Mouse (Mus musculus) gastrocnemius, postnatal 4 days (tissue): Measurements from ENCODE around the gene Mfsd6l. TPM values are rescaled to one million over a fixed set of nuclear protein-coding genes. Genes with fewer than 3 reads are reported as not detected.

ENCODE experiments used
- DNase-seq, 2 experiments: peaks; one replicate each; pipeline ENCODE4 v3.0.0; 2021 to 2022; ENCODE audit warnings: low spot score in 2 of 2, mixed read lengths in 2 of 2
- total RNA-seq, 2 experiments: library from RNA; stranded (reverse); gene quantifications; 2 replicates each; pipeline ENCODE4 v1.2.3; 2021

Gene Mfsd6l
- total RNA-seq, 2 experiments from 2014 or later, result 0.21 TPM; not detected in 1

DNA sequence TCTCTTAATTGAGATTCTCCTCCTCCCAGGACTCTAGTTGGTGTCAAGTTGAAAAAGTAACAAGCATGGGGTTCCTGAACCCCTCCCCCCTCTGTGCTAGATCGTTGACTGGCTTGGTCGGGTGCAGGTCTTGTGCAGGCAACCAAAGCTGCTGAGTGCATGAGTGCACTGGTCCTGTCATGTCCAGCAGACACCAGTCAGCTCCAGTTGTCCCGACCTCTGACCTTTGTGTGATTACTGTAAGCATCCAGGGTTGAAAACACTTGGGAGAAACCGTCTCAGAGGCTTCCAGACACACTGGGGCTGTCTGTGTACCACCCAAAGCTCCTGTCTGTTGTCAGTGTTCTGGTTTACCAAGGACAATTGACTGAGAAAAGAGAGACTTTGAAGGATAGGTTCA lies 5.6 kb upstream of the Mfsd6l start:
- DNase-seq, result no peak

DNA sequence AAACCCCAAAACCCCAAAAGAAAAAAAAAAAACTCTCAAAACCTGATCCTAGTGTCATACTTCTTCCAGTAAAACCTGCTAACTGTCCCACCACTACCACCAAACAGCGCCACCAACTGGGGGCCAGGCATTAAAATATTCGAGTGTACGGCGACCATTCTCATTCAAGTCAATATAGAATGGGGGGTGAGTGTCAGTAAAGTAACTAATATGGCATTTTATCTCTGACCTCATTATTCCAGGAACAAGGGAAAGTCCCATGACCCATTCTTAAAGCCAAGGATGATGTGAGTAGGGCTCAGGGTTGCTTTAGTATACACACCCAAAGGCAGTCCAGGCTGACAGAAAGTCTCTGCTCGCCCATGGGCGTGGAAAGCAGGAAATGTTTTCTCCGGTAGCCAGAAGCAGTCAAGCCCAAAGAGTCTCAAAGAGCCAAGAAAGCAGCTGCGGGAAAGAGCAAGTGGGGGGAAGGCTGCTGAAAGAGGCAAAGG lies 2.0 kb upstream of the Mfsd6l start:
- DNase-seq, result peak in 1 of 2 experiments; percentile 57

DNA sequence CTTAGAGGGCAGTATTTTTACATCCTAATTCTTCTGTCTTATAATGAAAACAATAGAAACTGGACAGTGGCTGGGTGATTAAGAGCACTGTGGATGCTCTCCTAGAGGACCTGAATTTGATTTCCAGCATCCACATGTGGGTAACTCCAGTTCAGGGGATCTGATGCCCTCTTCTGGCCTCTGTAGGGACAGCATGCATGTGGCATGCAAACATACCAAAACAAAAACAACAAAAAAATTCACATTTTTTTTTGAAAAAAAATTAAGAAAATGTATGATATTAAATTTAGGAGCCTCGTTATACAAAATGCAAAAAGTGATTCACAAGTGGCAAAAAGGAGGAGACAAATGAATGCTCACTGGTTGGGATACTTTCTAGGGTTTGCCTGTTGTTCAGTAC lies 3.6 kb downstream of the Mfsd6l start:
- DNase-seq, result no peak

DNA sequence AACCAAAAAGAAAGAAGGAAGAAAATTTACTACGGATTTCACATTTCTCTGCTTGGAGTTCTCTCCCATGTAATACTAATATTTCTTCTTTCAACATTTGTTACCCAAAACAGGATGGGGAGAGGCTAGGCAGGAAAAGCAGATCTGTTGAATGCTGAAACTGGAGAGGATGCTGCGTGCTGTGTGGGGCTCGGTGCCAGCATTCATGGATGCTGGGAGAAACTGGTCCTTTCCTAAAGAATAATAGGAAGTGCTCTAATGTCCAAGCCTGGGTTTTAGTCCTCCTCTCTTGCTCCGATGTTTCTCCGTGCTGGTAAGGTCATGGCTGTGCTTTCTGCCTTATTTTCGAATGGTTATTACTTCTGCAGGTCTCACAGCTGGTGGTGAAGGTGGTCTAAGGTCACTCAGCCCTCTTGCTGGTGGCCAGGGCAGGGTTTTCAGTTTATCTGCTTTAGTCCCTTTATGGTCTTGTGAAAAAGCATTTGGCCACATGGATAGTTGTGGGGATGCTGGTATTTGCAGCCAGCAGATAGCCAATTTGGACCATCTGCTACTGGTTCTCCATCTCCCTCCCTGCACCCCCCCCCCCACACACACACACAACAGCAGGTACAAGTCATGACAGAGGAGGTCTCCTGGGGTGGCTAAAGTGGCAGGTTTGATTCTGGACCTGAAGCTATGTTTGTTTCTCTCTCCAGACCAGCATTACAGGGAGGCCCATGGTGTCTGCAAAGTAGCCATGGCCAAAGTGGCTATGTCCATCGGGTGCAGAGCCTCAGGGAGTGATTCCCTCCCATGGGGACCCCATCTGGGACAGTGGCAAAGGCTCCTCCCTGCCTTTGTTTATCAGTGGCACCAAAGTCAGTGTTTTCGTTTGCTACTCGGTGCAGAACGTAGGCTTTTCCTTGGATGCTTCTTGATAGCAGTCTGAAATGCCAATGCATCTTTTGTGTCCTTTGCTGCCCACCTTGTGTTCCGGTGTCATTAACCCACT lies 6.3 kb downstream of the Mfsd6l start:
- no peak for DNase-seq

DNA sequence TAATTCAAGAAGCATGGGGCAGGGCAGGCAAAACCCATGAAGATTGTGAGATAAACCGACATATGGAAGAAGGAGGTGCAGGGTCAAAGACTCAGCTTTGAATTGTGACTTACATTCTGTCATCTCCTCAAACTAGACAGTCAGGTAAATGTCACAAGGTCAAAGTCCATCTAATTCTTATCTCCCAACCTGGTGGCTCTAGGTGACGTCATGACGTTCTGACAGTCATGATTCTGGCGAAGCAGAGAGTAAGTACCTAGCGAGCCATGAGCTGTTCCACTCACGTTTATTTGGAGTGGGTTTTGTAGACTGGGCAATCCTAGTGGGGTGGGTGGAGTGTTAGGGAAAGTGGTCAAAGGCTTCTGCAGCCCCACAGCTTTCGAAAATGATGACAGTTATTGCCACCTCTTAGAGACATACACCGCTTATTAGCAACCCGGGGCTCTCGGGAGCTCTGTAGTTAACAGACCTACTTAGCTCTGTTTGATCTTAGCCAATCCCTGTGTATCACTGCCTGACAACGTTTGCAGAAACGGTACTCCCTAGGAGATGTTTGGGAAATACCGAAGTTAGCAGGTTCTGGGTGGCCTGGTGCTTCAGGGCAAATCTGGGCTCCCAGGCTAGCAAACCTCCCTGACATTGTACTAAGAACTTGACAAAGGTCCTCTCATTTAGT lies 8.5 kb downstream of the Mfsd6l start:
- DNase-seq, result no peak

DNA sequence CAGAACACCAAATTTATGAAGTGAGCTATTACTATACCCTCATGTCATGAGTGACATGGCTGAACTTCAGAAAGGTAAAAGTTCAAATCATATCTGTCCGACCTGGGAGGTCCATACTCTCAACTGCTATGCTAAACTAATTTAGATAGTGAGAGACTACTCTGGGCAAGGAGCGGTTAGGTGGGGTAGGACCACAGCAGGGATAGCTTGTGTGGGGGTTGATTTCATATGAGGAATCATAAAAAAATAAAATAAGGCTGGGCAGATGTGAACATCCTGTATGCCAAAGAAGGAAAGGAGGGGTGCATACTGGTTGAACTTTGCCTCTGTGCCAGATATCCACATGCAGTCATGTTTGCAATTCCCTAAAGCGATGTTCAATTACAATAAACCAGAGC lies 9.0 kb downstream of the Mfsd6l start:
- no peak for DNase-seq

DNA sequence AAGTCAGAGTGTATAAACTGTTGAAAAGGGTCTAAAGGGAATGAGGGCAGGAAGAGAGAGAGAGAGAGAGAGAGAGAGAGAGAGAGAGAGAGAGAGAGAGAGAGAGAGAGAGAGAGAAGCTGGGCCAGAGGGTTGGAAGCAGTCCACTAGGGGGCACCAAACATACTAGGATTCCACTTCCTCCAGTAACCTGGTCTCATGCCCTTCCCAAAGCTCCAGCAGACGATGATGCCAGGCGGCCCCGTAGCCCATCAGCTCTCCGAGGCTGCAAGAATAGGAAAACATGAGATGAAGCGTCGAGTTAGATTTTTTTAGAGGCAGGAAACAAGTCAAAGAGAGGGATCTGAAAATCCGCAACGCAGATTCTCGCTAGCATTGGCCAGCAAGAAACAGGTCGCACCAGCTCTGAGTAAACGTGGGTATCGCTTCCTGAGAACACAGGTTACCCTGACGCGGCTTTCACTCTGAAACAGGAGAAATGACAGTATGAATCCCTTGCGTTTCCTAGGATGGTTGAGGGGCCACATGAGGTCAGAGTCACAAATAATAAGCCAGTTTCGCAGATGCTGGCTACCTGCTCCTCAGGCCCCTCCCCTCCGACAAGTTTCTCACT lies 10.6 kb downstream of the Mfsd6l start:
- peak; percentile 60 to 77 for DNase-seq

DNA sequence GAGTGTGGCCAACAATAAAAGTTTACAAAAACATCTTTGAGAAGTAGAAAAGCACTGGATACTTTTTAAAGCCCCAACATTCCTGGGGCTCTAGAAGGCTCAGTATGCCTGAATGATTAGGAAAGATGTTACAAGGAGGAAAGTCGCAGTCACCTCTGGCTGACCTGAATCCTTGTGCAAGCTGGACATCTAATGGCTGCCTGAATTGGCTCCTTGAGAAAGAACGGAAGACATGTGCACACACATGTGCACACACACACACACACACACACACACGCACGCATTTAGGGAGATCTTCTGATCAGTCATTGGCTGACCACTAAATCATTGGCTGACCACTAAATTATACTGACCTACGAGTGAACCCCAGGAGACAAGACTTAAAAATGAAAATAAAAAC lies 14.9 kb downstream of the Mfsd6l start:
- DNase-seq, result no peak

DNA sequence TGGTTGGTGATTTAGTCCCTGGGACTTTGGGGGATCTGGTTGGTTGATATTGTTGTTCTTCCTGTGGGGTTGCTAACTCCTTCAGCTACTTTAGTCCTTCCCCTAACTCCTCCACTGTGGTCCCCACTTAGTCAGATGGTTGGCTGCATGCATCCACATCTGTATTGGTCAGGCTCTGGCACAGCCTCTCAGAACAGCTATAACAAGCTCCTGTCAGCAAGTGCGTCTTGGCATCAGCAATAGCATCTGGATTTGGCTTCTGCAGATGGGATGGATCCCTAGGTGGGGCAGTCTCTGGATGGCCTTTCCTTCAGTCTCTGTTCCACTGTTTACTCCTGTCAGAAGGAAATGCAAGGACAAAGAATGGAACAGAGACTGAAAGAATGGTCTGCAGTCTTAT lies 21.1 kb downstream of the Mfsd6l start:
- DNase-seq, result no peak

DNA sequence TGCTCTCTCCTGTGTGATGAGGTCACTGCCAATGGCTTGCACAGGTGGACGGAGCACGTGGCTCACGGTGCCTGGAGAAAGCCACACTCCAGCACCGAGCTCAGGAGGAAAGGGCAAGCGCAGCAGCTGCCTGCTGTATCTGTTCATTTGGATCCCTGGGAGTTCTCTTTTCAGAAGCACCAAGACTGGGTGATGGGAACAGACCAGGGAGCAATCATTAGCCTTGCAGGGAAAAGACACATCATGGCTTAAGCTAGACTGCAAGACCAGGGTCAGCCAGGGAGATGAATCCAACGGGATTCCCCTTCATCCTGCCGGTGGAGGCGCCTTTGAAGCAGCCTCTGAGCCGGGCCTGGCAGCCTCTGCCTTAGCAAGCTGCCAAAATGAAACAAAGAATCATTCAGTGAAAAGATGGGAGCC lies 23.5 kb downstream of the Mfsd6l start:
- peak in 1 of 2 experiments; percentile 58 for DNase-seq

DNA sequence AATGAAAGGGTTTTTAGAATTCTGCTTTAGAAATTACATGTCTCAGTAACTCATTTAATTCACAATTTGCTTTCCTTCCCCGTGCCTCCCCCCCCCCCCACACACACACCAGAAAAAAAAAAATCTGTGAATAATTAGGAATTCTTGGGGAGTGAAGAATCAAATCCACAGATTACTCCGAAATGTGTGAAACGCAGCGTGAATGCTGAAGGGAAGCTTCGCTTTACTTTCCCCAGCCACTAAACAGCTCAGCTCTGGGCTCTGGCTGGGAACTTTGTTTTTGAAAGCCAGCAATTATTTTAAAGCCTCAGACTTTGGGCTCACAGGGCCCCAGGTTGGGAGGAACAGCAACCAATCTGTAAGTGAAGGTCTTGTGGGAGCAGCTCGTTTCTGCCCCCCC lies 24.6 kb downstream of the Mfsd6l start:
- no peak for DNase-seq

DNA sequence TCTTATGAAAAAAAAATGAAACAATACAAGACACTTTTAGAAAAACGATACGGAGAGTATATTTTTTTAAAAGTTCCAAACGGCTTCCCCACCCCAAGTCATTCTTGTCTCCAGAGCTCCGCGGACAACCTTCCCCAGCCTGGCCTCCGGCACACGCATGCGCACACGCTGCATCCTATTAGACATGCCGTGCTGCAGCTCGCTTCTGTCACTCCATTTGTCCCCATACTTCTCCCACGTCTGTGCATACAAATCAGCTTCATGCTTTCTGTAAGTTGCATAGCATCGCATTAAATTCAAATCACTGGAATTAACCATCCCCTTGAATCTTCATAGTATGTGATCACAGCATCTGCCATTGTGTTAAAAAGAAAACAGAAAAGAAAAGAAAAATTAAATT lies 27.2 kb downstream of the Mfsd6l start:
- no peak for DNase-seq

DNA sequence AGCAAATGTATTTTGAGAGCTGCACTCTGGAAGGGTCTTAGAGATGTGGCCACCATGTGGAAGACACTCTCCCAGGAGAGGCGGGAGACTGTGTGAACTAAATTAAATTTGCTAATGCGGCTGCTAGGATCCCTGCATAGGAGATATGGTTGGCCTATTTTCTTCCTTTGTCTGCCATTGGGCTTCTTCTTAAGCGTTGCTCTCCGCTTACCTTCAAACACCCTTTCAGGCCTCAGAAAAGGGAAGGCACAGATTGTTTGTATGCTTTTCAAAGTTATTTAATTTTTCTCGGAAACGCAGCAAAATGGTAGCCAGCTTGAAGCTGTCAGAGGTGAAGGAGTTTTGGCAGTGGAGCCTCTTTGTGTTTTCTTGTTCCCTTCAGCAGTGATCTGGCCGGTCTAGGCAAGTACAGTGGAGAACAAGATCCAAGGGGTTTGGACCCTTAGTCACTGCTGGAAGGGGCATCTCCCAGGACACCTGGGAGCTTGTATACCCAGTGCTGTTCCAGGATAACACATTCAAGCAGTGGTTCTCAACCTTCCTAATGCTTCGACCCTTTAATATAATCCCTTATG lies 28.0 kb downstream of the Mfsd6l start:
- DNase-seq, result no peak

DNA sequence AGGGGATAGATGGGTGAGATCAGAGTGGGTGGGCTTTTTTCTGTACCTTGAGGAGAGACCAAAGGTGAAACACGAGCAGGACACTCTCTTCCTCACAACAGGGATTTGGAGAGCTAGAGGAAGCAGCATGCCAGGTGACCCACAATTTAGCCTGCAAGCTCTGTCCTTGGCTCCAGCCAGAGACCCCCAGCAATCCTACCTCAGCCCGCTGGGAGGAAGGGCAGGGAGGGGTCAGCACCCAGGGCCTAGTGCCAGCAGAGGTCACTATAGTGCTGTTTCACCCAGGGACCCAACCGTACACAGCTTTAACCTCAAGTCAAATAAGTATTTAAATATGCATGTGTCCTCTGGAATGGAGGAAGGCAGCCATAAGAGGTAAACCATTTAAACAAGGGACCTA lies 29.9 kb downstream of the Mfsd6l start:
- DNase-seq, result no peak

DNA sequence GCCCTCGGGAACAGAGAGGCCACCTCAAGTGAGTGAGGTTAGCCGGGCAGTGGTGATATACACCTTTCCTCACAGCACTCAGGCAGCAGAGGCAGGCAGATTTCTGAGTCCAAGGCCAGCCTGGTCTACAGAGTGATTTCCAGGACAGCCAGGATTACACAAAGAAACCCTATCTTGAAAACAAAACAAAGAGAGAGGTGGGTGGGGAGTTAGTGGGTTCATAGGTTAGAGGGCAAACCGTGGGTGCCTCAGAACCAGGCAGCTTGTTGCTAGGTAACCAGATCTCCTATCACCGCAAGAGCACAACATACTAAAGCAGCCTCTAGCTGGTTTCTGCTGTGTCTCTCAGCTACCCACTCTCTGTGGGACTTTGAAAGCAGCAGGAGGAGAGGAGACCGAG lies 30.7 kb downstream of the Mfsd6l start, which contains the start of gene Ccdc42:
Ccdc42 (plus strand) TSS at position 301 of the 400 bp plus-strand sequence.
- DNase-seq, result no peak

DNA sequence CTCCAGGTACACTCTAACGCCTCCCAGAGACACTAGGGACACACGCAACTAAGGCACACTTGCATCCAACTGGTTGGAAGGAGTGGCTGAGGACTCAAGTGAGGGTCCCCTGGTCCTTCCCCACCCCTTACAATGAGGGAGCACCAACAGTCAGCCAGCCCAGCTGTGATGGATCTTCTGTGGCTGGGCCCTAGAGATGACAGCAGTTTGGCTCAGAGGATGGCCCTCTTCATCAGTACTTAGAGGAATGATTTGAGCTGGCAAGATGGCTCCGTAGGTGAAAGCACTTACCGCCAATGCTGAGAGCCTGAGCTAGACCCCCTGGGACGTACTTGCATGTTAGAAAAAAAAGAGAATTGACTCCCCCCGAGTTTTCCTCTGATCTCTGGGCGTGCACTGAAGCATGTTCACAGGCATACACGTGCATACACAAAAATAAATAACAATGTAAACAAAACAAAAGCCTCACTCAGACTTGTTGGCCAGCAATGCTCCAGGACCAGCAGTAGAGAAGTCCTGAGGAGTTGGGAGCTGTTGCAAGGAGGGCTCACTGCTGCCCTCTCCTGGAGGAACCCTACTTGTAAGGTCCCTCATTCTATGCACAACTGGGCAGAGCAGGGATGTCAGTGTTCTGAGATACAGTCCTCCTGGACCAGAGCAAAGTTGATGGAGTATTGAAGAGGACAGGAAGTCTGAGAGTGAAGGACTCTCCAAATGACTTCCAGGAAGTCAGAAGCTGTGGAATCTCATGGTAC lies 33.2 kb downstream of the Mfsd6l start:
- DNase-seq, result peak; percentile 61 to 84

DNA sequence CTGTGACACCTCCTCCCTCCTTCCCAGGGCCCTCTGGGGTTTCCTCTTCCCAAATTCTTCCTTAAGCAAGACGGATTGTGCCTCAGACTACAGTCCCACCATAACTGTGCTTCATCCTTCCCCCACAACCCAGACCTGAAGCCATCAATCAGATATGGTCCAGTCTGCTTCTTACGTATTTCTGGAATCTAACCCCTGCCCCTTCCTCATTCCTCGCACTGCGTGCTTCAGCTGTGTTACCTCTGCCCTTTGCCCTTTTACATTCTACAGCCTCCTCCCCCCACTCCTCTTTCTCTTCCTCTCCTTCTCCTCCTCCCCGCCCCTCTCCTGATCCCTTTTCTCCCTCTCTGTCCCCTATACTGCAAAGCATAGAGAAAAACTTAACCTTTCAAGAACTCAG lies 35.7 kb downstream of the Mfsd6l start:
- no peak for DNase-seq

DNA sequence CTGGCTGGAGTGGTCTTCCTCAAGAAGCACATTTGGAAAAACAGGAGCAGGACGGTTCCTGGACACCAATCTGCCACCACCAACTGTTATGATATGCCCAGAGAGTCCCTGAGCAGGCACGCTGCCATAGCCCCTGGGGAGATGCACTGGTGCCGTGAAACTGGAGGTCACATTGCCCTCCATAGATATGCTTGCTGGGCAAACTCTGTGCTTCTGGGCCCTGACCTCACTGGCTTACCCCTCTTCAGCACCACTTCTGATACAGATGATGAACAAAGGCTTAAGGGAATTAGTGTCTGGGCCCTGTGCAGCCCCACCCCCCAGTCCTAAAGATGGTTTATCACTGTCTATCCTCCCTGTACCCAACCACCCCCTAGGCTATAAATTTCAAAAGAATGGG lies 37.3 kb downstream of the Mfsd6l start:
- no peak for DNase-seq

DNA sequence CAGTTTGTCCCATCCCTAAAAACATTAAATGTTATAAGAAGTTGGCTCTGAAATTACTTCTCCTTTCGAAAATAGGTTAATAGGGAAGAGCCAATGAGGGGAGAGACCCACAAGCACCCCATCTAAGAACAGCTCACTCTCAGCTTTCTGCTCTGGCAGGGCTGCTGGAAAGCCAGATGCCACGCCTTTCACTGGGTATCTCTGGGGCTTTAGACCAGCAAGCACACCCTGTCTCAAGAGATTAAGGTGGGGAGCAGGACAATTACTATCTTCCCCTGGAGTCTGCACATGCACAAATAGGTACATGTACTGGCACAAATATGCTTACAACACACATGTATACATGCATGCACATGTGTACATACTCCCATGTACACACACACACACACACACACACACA lies 41.9 kb downstream of the Mfsd6l start:
- DNase-seq, result no peak

DNA sequence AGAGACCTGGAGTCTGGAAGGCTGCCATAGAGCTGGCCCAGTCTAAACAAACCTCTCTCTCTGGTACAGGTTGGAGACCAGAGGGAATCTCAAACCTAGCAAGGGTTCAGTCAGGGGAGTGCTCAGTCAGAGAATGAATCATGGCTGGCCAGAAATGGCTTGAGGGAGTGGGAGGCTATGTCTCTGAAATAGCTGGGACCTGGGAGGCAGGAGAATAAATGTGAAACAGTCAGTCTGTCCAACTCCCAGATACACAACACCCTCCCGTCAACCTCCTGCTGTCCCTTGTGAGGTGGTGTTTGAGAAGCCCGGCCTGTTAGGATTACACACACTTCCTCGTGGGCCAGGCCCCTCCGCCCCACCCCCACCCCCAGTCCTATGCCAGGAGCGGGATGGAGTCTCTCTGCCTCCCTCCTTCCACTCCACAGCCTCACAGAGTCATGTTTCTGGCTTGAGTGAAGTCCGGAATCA lies 44.6 kb downstream of the Mfsd6l start:
- peak in 1 of 2 experiments; percentile 11 for DNase-seq
